Mouse (Mus musculus) adrenal gland, postnatal 4 days (tissue): ENCODE data around the gene Chmp2b. TPM values are rescaled to one million over a fixed set of nuclear protein-coding genes. Genes with fewer than 3 reads are reported as not detected.

Source experiments
- DNase-seq, 2 experiments: peaks; one replicate each; pipeline ENCODE4 v3.0.0; 2021 to 2022; ENCODE audit warnings: low spot score in 2 of 2, mixed read lengths in 2 of 2
- total RNA-seq, 2 experiments: library from RNA; stranded (reverse); gene quantifications; 2 replicates each; pipeline ENCODE4 v1.2.3; 2021

Gene Chmp2b
- total RNA-seq, 2 experiments from 2014 or later, result 67.6 to 72.2 TPM

DNA sequence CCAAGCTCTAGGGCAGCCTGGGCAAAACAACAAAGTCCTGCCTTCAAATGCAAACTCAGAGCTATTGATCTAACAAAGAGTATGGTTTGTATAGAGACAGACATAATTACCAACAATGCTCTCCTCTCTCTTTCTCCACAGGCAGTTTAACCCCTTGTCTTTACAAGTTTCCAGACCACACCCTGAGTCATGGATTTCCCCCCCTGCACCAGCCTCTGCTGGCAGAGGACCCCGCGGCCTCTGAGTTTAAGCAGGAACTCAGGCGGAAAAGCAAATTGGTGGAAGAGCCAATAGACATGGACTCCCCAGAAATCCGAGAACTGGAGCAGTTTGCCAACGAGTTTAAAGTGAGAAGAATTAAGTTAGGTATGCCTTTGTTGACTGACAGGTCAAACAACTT is 32.9 kb downstream of the Chmp2b start:
- no peak for DNase-seq

GRCm38 (mm10) chr16:65526695-65527094 is 35.8 kb downstream of the Chmp2b start:
- no peak for DNase-seq

- DNase-seq, result no peak
Measured at GRCm38 (mm10) chr16:65526004-65526403, 36.5 kb downstream of the Chmp2b start.

- DNase-seq, result no peak
Measured at GRCm38 (mm10) chr16:65520211-65520610, 42.3 kb downstream of the Chmp2b start, which contains the start of gene Pou1f1. TSS of gene Pou1f1 (plus strand) at chr16:65520511.

GRCm38 (mm10) chr16:65514223-65514622 is 48.3 kb downstream of the Chmp2b start:
- no peak for DNase-seq

DNA sequence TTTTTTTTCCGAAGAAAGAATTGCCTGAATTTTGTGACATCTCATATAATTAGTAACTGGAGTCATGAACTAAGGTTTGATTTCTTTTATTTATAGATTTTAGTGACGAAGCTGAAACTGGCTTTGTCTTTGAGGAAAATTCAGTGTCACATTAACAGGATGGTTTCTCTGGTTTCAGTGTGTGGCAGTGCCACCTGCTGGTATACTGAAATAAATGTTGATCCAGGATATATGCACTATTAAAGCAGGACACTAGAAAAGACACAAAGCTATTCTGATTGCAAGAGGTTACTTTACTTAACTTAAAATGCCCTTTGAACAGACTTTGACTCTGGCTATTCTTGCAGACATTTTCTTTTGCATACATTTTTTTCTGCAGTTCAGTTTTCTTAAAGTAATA is 65.5 kb downstream of the Chmp2b start:
- DNase-seq, result no peak

GRCm38 (mm10) chr16:65496030-65496429 is 66.5 kb downstream of the Chmp2b start:
- DNase-seq, result no peak

Other genes with a start within 250 kb of the Chmp2b start
- gene Pou1f1, start 42.2 kb downstream of the Chmp2b start, total RNA-seq, result not detected